Comparison of ENCODE assay signal across 22 mouse cellular contexts in the genomic region with DNA sequence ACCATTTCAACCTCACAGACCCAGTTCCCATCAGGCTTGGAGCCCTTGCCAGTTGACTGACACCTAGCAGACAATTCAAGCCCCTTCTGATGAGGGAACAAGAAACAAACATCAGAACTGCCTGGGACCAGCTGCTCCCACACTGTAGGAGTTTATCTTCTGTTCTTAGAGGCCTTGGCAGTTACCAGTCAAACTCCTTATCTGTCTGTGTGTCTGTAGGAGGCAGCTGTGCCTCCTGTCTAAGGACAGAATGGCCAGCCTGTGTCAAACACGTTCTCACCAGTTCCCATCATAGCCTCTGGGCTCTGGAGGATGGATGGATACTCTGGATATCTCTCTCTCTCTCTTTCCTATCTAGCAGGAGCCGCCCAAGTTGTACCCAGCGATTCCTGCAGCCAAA. TPM values are rescaled to one million over a fixed set of nuclear protein-coding genes. Genes with fewer than 3 reads are reported as not detected.
"Had no signal": no experiment of that assay in that cellular context is flagged by ENCODE, and none has a peak within 500 bp of the region (broad histone marks: within the 10 kb centered on the region; RNA-seq: fewer than 3 reads in every experiment).

No protein-coding gene starts in this region.

RNA-seq across cellular contexts. Expression of gene Dnmt3c, which starts 21.4 kb away (rescaled TPM):
- total RNA-seq: gastrocnemius, adult 2 months; gastrocnemius, postnatal 10 days; gastrocnemius, postnatal 25 days; granulocyte monocyte progenitor cell, adult 5-6 weeks; heart, adult 18-20 months; heart, adult 8-10 months; heart, postnatal 10 days; heart, postnatal 25 days; heart, postnatal 4 days; left cerebral cortex, postnatal 14 days; left cerebral cortex, postnatal 36 days had no signal
- polyA plus RNA-seq: heart, embryonic 12.5 days; heart, embryonic 14.5 days; heart, embryonic 16.5 days; hindbrain, embryonic 10.5 days; hindbrain, embryonic 16.5 days; inflammation-experienced regulatory T-cells, adult 6 months; intestine, postnatal 0 days; kidney, embryonic 14.5 days; kidney, embryonic 16.5 days; limb, embryonic 10.5 days; limb, embryonic 12.5 days had no signal
